Mouse (Mus musculus) midbrain, embryonic 10.5 days (tissue): ENCODE measurements at regions not wholly inside any gene's neighbourhood (a gene's known extent, or its start where the extent isn't known, plus 50 kb on each side); places are given as distances from the start of the nearest gene placed in this dataset.
"Not testable (repeated sequence)": the region's sequence is repeated elsewhere in the genome, so short reads cannot be mapped to it uniquely, and the experiment has no call there.

Experiments
- DNase-seq: peaks from one replicate; pipeline ENCODE4 v3.0.0-alpha.2; 2017; ENCODE audit warnings: low spot score
- H3K27ac ChIP-seq: fragments of 300-500 bp; sonication (generic); replicated peaks from 2 replicates; pipeline ENCODE4 v1.5.1; 2016; ENCODE audit warnings: mild to moderate bottlenecking
- H3K27me3 ChIP-seq: fragments of 300-500 bp; sonication (generic); 2 replicates; pipeline ENCODE4 v1.6.1; 2016; ENCODE audit warnings: low read depth, mild to moderate bottlenecking; ENCODE audit not compliant: poor library complexity, severe bottlenecking
- H3K36me3 ChIP-seq: fragments of 300-500 bp; sonication (generic); 2 replicates; pipeline ENCODE4 v1.6.1; 2016; ENCODE audit warnings: mild to moderate bottlenecking, moderate library complexity
- H3K4me1 ChIP-seq: fragments of 300-500 bp; sonication (generic); 2 replicates; pipeline ENCODE4 v1.6.1; 2016
- H3K4me3 ChIP-seq: fragments of 300-500 bp; sonication (generic); 2 replicates; pipeline ENCODE4 v1.5.1; 2016; ENCODE audit warnings: mild to moderate bottlenecking, moderate library complexity
- H3K9me3 ChIP-seq: fragments of 300-500 bp; sonication (generic); replicated peaks from 2 replicates; pipeline ENCODE4 v1.6.1; 2016; ENCODE audit warnings: mild to moderate bottlenecking
- WGBS: fragments of 180-500 bp; shearing (Covaris S2); methylation state at CpG from one replicate; pipeline ENCODE4 v1.1.7; 2016; 5-methylcytosine and 5-hydroxymethylcytosine counted together

DNA sequence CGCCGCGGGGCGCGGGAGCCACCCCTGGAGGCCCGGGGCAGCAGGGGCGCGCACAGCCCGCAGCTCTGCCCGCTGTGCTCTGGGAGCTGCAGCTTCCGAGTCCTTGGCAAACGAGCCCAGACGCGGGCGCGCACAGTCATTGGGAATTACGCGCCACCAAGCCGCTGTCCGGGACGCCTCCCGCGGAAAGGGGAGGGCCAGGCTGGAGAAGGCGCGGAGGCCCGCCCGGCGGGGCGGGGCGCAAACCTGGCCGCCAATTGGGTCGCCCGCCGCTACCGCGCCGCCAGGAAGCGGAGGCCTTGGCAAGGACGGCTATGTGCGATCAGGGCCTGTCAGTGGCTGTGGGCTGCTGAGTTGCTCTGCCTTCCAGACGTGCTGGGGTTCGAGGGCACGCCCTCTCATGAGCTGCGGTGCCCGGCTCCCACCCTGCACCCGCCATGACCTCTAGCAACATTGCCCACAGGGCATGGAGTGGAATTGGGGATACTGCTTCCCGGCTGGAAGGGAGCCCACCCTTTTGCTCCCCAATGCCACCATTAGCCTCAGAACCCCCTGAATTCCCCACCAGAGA, 739.1 kb upstream of the Ywhaq start:
- peak overlapping the region; percentile 40 for H3K4me3 ChIP-seq
- not testable (repeated sequence) for H3K36me3 ChIP-seq, H3K27me3 ChIP-seq, H3K9me3 ChIP-seq, H3K4me1 ChIP-seq, H3K27ac ChIP-seq
- 6% methylated on average over 31 of the region's 47 CpGs for WGBS
- DNase-seq: peak; percentile 11

DNA sequence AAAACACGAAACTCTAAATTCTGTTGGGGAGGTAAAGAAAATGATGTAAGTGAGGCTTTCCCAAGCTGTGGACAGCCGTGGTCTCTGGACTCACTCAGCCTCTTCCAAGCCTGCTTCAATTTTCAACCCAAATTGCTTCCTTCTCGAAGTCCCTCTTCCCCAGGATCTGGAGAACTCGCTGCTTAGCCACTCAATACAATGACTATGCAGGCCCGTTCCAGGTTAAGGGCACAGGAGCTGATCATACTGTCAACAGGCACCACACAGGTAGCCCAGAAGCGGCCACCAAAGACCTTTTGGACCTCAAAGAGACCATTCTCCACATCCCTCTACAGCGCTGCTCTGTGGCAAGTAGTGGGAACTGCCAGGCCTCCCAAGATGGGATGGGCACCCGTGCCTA, 737.9 kb upstream of the Ywhaq start:
- not testable (repeated sequence) for H3K36me3 ChIP-seq, DNase-seq, H3K27me3 ChIP-seq, H3K4me1 ChIP-seq, H3K9me3 ChIP-seq, H3K4me3 ChIP-seq, H3K27ac ChIP-seq
- WGBS: 73% methylated on average over 5 of the region's 8 CpGs
